Mouse (Mus musculus) MEL (cell line): Measurements from ENCODE around the gene Poc1a. TPM values are rescaled to one million over a fixed set of nuclear protein-coding genes. Genes with fewer than 3 reads are reported as not detected.

ENCODE experiments used
- DNase-seq: peaks from one replicate; pipeline ENCODE4 v3.0.0; 2011; ENCODE audit warnings: low read depth, low spot score
- H3K27ac ChIP-seq: 2 replicates; pipeline ENCODE4 v1.5.1; 2012; ENCODE audit warnings: low read depth, mild to moderate bottlenecking, control low read depth, low read length, moderate library complexity; ENCODE audit not compliant: control insufficient read depth
- H3K27me3 ChIP-seq, 2 experiments: fragments of 150-350 bp in 1 of 2; sonication (generic) in 1 of 2; 2 replicates each; pipeline ENCODE4 v1.6.1; 2012; ENCODE audit warnings: low read length in 2 of 2, mild to moderate bottlenecking in 2 of 2, improper control_type of control experiment in 1 of 2, moderate library complexity in 1 of 2; ENCODE audit not compliant: insufficient read depth in 2 of 2, control insufficient read depth in 1 of 2
- H3K36me3 ChIP-seq, 2 experiments: 2 replicates each; pipeline ENCODE4 v1.6.1; 2012 to 2014; ENCODE audit warnings: low read length in 2 of 2, improper control_type of control experiment in 1 of 2, inconsistent platforms in 1 of 2, mild to moderate bottlenecking in 1 of 2; ENCODE audit not compliant: insufficient read depth in 2 of 2, control insufficient read depth in 1 of 2
- H3K4me1 ChIP-seq, 2 experiments: fragments of 150-350 bp in 1 of 2; sonication (generic) in 1 of 2; 2 replicates each; pipeline ENCODE4 v1.6.1; 2012; ENCODE audit warnings: low read length in 2 of 2, improper control_type of control experiment in 1 of 2, mild to moderate bottlenecking in 1 of 2; ENCODE audit not compliant: insufficient read depth in 2 of 2, control insufficient read depth in 1 of 2
- H3K4me3 ChIP-seq, 2 experiments: fragments of 150-350 bp in 1 of 2; sonication (generic) in 1 of 2; 2 replicates each; pipeline ENCODE4 v1.5.1; 2012; ENCODE audit warnings: low read depth in 2 of 2, low read length in 2 of 2, mild to moderate bottlenecking in 2 of 2, moderate library complexity in 2 of 2, control low read depth in 1 of 2, improper control_type of control experiment in 1 of 2; ENCODE audit not compliant: control insufficient read depth in 1 of 2, insufficient read depth in 1 of 2
- H3K79me2 ChIP-seq: 2 replicates; pipeline ENCODE4 v1.6.1; 2012; ENCODE audit warnings: mild to moderate bottlenecking, low read length, moderate library complexity; ENCODE audit not compliant: control insufficient read depth, poor library complexity, insufficient read depth
- H3K9ac ChIP-seq: 2 replicates; pipeline ENCODE4 v1.6.1; 2012; ENCODE audit warnings: low read depth, mild to moderate bottlenecking, control low read depth, low read length, moderate library complexity; ENCODE audit not compliant: control insufficient read depth, poor library complexity, severe bottlenecking
- H3K9me3 ChIP-seq: fragments of 150-350 bp; sonication (generic); replicated peaks from 2 replicates; pipeline ENCODE4 v1.6.1; 2012; ENCODE audit warnings: mild to moderate bottlenecking, low read length, improper control_type of control experiment, moderate library complexity; ENCODE audit not compliant: insufficient read depth
- BHLHE40 ChIP-seq: IDR thresholded peaks from 2 replicates; pipeline ENCODE4 v1.6.1; 2012; ENCODE audit warnings: low read depth, mild to moderate bottlenecking, inconsistent platforms, low read length, improper control_type of control experiment, borderline replicate concordance
- E2F4 ChIP-seq: IDR thresholded peaks from 2 replicates; pipeline ENCODE4 v1.6.1; 2011; ENCODE audit warnings: low read depth, low read length, improper control_type of control experiment, borderline replicate concordance
- ELF1 ChIP-seq: IDR thresholded peaks from 2 replicates; pipeline ENCODE4 v1.6.1; 2014; ENCODE audit warnings: low read depth, mild to moderate bottlenecking, inconsistent platforms, low read length, improper control_type of control experiment, moderate library complexity
- EP300 ChIP-seq, 2 experiments: IDR thresholded peaks; 2 replicates each; pipeline ENCODE4 v1.6.1; 2011; ENCODE audit warnings: improper control_type of control experiment in 2 of 2, low read length in 2 of 2, low read depth in 1 of 2, mild to moderate bottlenecking in 1 of 2
- GABPA ChIP-seq: IDR thresholded peaks from 2 replicates; pipeline ENCODE4 v1.6.1; 2012; ENCODE audit warnings: low read depth, mild to moderate bottlenecking, inconsistent platforms, low read length, improper control_type of control experiment, moderate library complexity
- GATA1 ChIP-seq: IDR thresholded peaks from 2 replicates; pipeline ENCODE4 v1.6.1; 2011; ENCODE audit warnings: low read depth, low read length, improper control_type of control experiment
- HCFC1 ChIP-seq: IDR thresholded peaks from 2 replicates; pipeline ENCODE4 v1.6.1; 2012; ENCODE audit warnings: low read depth, mild to moderate bottlenecking, inconsistent platforms, low read length, improper control_type of control experiment, moderate library complexity
- KAT2A ChIP-seq: conservative IDR thresholded peaks from 2 replicates; pipeline ENCODE4 v1.6.1; 2012; ENCODE audit warnings: low read depth, low read length, improper control_type of control experiment, inconsistent platforms
- MAFK ChIP-seq: IDR thresholded peaks from 2 replicates; pipeline ENCODE4 v1.6.1; 2011; ENCODE audit warnings: low read depth, mild to moderate bottlenecking, low read length, improper control_type of control experiment, borderline replicate concordance
- MAZ ChIP-seq: IDR thresholded peaks from 2 replicates; pipeline ENCODE4 v1.6.1; 2012; ENCODE audit warnings: low read depth, mild to moderate bottlenecking, inconsistent platforms, low read length, improper control_type of control experiment
- MEF2A ChIP-seq: IDR thresholded peaks from 2 replicates; pipeline ENCODE4 v1.6.1; 2014; ENCODE audit warnings: low read depth, mild to moderate bottlenecking, inconsistent platforms, low read length, improper control_type of control experiment; ENCODE audit not compliant: poor library complexity, insufficient replicate concordance, severe bottlenecking; ENCODE audit errors: extremely low read depth
- NRF1 ChIP-seq: IDR thresholded peaks from 2 replicates; pipeline ENCODE4 v1.6.1; 2014; ENCODE audit warnings: low read depth, mild to moderate bottlenecking, inconsistent platforms, low read length, improper control_type of control experiment, moderate library complexity; ENCODE audit not compliant: poor library complexity, insufficient read depth, severe bottlenecking
- POLR2AphosphoS5 ChIP-seq: IDR thresholded peaks from 2 replicates; pipeline ENCODE4 v1.6.1; 2012; ENCODE audit warnings: low read depth, borderline replicate concordance, mild to moderate bottlenecking, inconsistent platforms, low read length, moderate library complexity, mixed read lengths
- SIN3A ChIP-seq: IDR thresholded peaks from 2 replicates; pipeline ENCODE4 v1.6.1; 2012; ENCODE audit warnings: low read length, improper control_type of control experiment, inconsistent platforms
- SMC3 ChIP-seq: IDR thresholded peaks from 2 replicates; pipeline ENCODE4 v1.6.1; 2011; ENCODE audit warnings: low read depth, low read length, improper control_type of control experiment
- TAL1 ChIP-seq: IDR thresholded peaks from 2 replicates; pipeline ENCODE4 v1.6.1; 2012; ENCODE audit warnings: mild to moderate bottlenecking, inconsistent platforms, low read length, moderate library complexity, mixed read lengths
- TCF12 ChIP-seq: IDR thresholded peaks from 2 replicates; pipeline ENCODE4 v1.6.1; 2014; ENCODE audit warnings: low read depth, mild to moderate bottlenecking, inconsistent platforms, low read length, improper control_type of control experiment, moderate library complexity
- UBTF ChIP-seq: IDR thresholded peaks from 2 replicates; pipeline ENCODE4 v1.6.1; 2012; ENCODE audit warnings: low read depth, mild to moderate bottlenecking, inconsistent platforms, low read length, improper control_type of control experiment, moderate library complexity, borderline replicate concordance; ENCODE audit not compliant: insufficient read depth
- USF1 ChIP-seq: IDR thresholded peaks from 2 replicates; pipeline ENCODE4 v1.6.1; 2014; ENCODE audit warnings: low read depth, mild to moderate bottlenecking, inconsistent platforms, low read length, improper control_type of control experiment, moderate library complexity
- ZC3H11A ChIP-seq: IDR thresholded peaks from 2 replicates; pipeline ENCODE4 v1.6.1; 2012; ENCODE audit warnings: low read depth, mild to moderate bottlenecking, inconsistent platforms, low read length, improper control_type of control experiment
- ZKSCAN1 ChIP-seq: IDR thresholded peaks from 2 replicates; pipeline ENCODE4 v1.6.1; 2012; ENCODE audit warnings: low read depth, mild to moderate bottlenecking, inconsistent platforms, low read length, improper control_type of control experiment, moderate library complexity
- ZMIZ1 ChIP-seq: IDR thresholded peaks from 2 replicates; pipeline ENCODE4 v1.6.1; 2012; ENCODE audit warnings: low read depth, mild to moderate bottlenecking, inconsistent platforms, low read length, improper control_type of control experiment, moderate library complexity
- polyA plus RNA-seq, 2 experiments: library from polyadenylated mRNA; stranded (reverse) in 1 of 2; unstranded in 1 of 2; fragments of >175 nt in 1 of 2; fragments of >200 nt in 1 of 2; gene quantifications; 2 replicates each; pipeline versions ENCODE4 v1.2.1 to v1.2.4; 2012; ENCODE audit warnings: low replicate concordance in 2 of 2, low read depth in 1 of 2; ENCODE audit not compliant: insufficient read length in 2 of 2, insufficient read depth in 1 of 2, missing spikeins in 1 of 2
- total RNA-seq: library from RNA; depleted of rRNA; stranded (reverse); fragments of 300-350 nt; gene quantifications from 2 replicates; pipeline ENCODE4 v1.2.3, GENCODE M21; 2012

The Poc1a gene
- total and polyA plus RNA-seq, 3 experiments, result 33.8 to 41.3 TPM; not detected in 1

DNA sequence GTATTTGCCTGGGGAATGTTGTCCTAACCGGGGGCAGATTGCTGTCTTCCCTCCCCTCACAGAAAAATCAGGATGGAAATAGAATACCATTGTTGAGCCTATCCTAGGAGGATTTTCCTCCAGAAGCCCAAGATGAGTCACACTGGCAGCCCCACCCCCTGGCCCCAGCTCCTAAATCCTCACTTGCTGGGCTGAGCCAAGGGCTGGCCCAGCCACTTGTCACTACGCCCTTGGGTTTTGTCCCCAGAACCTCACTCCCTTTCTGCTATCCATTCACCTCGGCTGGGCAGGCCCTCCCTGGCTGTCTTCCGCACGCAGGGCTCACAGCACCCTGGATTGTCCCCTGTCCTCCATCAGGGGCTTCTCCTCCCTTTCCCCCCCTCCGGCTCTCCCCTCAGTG is 64.3 kb downstream of the Poc1a start:
- H3K36me3 ChIP-seq, result no peaks in the 10 kb centered on the region
- TF ChIP-seq GABPA (no peak), SMC3 (no peak), TCF12 (no peak), ZKSCAN1 (no peak), EP300 (IDR thresholded peaks at IDR 0.05; ENCODE audit: low read depth in 1 of 2, low read length in 2 of 2) (no peak)
- H3K9me3 ChIP-seq, result no peaks in the 10 kb centered on the region
- H3K4me1 ChIP-seq, result no peaks in the 10 kb centered on the region
- H3K9ac ChIP-seq, result no peak overlapping the region
- no peaks in the 10 kb centered on the region for H3K27me3 ChIP-seq
- H3K79me2 ChIP-seq, result no peaks in the 10 kb centered on the region
- DNase-seq, result no peak
- H3K27ac ChIP-seq, result no peak overlapping the region
- H3K4me3 ChIP-seq, result no peak overlapping the region

DNA sequence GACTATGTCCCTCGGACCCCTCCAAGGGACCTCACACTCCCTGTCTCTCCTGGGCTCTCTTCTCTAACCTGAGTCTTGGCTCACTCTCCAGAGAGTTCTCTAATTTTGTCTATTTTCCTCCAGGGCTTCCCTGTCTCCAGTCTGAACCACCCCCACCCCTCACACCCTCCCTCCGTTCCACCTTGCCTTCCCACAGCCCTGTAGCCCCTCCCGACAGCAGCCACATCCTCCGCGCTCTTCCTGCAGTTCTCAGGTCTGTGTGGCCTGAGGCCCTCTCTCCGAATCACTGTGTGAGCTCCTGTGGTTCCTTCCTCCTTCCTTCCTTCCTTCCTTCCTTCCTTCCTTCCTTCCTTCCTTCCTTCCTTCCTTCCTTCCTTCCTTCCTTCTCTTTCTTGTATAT is 64.8 kb downstream of the Poc1a start:
- Histone ChIP-seq H3K27ac (no peak overlapping the region), H3K4me1 (no peaks in the 10 kb centered on the region), H3K27me3 (no peaks in the 10 kb centered on the region), H3K9me3 (no peaks in the 10 kb centered on the region), H3K4me3 (no peak overlapping the region), H3K79me2 (no peaks in the 10 kb centered on the region), H3K36me3 (no peaks in the 10 kb centered on the region), H3K9ac (no peak overlapping the region)
- TF ChIP-seq GATA1 (no peak), MAZ (no peak), SIN3A (no peak), BHLHE40 (no peak), MAFK (no peak), HCFC1 (no peak), MEF2A (no peak), TCF12 (no peak), UBTF (no peak)
- no peak for DNase-seq

DNA sequence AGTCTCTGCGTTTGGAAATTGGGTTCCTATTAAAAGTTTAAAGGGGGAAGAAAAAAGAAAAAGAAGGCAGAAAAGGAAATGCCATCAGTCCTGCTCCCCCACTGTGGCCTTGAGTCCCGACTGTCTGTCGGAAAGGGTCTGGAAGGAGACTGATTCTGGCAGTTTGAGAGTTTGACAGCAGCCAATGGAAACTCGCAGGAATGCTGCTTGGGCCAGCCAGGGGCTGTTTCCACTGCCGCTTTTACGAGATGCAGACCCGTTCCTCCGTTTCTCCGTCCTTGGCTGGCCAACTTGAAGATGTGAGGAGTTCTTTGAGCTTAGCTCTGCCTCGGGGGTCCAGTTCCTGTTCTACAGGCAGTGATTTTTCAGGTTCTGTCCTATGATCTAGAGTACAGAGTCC is 67.4 kb downstream of the Poc1a start:
- Histone ChIP-seq H3K27me3 (no peaks in the 10 kb centered on the region), H3K9ac (no peak overlapping the region)
- DNase-seq, result no peak
- TF ChIP-seq GABPA, result no peak
- TF ChIP-seq ELF1, result no peak
- TF ChIP-seq BHLHE40, result no peak
- no peak for TF ChIP-seq E2F4
- TF ChIP-seq MAZ, result no peak
- no peak for TF ChIP-seq NRF1
- TF ChIP-seq ZMIZ1, result no peak
- TF ChIP-seq USF1, result no peak
- no peak for TF ChIP-seq SMC3
- TF ChIP-seq POLR2AphosphoS5, result no peak
- TF ChIP-seq ZC3H11A, result no peak
- TF ChIP-seq KAT2A, result no peak
- TF ChIP-seq TAL1, result no peak
- no peak for TF ChIP-seq ZKSCAN1
- TF ChIP-seq, all 39 proteins: peak for 0
- no peak overlapping the region for H3K4me3 ChIP-seq
- no peaks in the 10 kb centered on the region for H3K36me3 ChIP-seq
- no peaks in the 10 kb centered on the region for H3K4me1 ChIP-seq
- no peak overlapping the region for H3K27ac ChIP-seq
- H3K9me3 ChIP-seq, result no peaks in the 10 kb centered on the region
- no peaks in the 10 kb centered on the region for H3K79me2 ChIP-seq
